Mouse (Mus musculus) cerebellum, adult (tissue): ENCODE results near the gene Dcst2.

Experiments used
- ATAC-seq: cut with Nextera tagmentation; 2 replicates; pipeline ENCODE4 v1.9.2; 2017; ENCODE audit warnings: mild to moderate bottlenecking, moderate library complexity, mixed read lengths; ENCODE audit not compliant: insufficient number of reproducible peaks, low FRiP score, low TSS enrichment

Gene Dcst2

DNA sequence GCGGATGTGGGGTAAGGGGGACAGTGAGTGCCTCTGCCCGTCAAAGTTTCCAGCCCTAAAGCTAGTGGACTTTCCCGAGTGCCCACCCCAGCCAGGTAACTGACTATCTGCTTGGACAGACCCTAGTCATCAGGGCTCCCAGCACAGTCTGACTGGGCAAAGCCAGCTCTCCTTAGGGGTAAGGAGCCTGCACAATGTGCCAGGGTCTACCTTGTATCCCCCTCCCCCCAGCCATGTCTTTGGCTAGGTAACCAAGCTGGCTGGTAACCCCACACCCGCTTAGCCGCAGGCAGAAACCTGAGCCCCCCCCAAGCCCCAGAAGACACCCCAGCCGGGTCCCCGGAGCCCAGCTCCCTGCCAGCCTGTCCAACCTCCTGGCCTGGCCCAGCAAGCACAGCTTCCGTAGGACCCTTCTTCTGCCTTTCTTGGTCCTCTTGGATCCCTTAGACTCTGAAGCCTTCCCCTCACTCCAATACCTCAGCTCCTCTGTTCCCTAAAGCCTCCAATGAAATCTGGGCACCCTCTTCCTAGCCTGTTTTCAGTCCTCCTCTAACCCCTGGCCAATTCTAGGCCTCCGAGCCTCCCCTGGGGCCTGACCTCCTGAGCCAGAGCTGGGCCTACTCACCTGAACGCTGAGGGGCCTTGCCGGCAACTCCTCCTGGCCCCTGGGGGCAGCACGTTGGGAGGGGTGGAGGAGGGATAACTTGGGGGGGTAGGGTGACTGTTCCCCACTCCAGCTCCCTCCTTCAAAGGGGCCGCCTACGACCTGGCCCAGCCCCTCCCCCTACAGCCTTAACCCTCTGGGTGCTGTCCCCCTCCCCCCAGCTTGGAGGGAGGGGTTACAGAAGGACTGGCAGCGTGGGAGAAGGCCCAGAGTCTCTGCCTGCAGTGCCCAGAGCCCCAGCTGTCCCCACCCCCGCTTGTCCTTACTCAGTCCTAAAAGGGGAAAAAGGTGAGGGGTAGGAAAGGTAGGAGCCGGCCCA lies 25.0 kb downstream of the Dcst2 start:
- no peak for ATAC-seq

DNA sequence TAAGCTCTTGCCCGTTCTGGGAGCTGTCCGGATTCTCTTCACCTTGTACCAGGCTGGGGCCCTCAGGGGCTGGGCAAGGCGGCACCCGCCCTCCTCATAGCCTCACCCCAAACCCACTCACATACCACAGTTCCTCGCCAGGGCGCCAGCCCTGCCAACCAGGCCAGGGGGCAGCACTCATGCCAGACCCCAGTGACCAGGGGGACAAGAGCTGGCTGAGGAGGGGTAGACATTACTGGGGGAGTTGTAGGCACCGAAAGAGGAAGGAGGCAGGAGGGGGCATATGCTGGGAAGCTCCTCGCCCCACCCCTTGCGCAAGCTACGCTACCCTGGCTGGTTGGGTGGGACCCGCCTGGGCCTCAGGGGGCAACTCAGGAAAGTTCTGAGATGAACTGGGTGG lies 25.9 kb downstream of the Dcst2 start:
- ATAC-seq: no peak

DNA sequence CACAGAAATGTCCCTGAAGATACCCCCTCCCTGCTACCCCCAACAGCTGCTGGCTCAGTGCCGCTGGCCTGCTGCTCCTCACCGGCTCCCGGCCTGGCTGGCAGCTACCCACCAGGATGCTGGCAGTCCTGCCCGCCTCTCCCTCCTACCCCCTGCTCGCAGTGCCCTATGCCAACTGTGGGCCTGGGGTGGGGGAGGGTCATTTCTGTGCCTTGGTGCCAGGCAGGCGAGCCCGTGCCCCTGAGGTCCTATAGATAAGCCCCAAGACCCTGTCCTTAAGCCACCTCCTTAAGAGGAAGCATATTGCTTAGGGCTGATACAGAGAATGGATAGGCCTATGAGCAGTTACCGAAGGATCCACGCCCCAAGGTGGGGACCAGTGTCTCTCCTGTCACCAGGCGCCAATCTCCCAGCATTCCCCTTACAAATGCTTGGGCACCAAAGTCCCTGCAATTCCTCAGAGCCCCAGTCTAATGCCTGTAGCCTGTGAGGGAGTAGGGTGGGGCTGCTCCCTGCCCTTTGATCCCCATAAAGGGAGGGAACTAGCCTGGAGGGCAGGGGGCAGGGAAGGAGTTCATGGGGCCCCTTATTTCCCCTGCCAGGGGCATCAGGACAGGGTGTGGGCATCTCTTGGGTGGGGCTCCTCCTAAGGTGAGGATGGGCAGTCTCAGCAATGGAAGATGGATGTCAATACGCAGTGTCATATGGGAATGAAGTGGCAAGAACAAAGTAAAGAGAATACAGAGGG lies 26.5 kb downstream of the Dcst2 start:
- no peak for ATAC-seq

DNA sequence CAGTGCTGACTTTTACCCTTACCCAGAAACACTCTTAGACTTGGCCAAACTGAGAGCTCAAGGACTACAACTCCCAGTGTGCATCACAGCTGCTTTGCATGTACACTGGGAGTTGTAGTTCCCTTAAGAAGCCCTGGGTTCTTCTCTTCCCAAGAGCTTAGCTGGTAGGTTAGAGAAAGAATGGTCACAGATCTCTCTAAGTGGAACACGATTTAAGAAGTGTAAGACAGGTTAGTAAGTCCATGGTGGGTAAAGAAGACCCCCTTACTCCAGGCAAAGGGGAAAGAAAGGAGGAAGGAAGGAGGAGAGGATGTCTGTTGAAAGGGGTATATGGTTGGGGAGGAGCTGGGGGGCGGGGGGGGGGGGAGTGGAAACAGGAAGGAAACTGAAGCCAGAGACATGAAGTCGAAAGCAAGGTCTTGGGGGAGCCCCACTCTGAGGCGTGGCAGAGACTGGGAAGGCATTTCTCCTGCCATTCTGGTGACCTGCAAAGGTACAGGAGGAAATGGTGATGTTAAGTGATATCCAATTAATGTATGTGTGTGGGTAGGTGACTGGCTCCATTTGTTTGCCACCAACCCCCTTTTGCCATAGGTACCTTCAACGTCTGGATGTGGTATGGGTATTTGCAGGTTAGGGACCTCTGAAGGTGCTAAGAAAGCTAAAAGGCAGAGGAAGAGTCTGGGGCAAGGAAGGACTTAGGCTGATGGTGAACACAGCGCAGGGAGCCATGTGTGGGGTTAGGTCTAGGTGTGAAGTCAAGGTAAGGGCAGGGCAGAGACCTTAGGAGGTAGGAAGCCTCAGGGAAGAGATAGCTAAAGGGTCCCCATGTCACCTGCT lies 27.3 kb downstream of the Dcst2 start:
- ATAC-seq: no peak

DNA sequence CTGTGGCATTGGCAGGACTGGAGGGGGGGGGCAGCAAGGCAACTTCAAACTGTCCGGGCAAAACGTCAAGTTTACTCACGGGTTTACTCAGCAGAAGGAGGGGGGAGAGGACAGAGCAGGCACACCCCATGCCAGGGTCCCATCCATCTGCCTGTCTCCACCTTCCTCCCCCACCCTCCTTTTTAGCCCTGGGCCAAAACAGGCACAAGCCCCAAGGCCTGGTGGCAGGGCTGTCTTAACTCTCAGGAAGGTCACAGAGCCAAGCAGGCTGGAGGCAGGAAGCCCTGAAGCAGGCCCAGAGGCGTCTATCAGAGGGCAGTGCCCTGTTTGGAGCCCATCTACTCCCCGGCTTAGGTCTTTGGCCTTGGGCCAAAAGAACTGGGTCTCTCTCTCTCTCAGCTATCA lies 28.3 kb downstream of the Dcst2 start:
- no peak for ATAC-seq

DNA sequence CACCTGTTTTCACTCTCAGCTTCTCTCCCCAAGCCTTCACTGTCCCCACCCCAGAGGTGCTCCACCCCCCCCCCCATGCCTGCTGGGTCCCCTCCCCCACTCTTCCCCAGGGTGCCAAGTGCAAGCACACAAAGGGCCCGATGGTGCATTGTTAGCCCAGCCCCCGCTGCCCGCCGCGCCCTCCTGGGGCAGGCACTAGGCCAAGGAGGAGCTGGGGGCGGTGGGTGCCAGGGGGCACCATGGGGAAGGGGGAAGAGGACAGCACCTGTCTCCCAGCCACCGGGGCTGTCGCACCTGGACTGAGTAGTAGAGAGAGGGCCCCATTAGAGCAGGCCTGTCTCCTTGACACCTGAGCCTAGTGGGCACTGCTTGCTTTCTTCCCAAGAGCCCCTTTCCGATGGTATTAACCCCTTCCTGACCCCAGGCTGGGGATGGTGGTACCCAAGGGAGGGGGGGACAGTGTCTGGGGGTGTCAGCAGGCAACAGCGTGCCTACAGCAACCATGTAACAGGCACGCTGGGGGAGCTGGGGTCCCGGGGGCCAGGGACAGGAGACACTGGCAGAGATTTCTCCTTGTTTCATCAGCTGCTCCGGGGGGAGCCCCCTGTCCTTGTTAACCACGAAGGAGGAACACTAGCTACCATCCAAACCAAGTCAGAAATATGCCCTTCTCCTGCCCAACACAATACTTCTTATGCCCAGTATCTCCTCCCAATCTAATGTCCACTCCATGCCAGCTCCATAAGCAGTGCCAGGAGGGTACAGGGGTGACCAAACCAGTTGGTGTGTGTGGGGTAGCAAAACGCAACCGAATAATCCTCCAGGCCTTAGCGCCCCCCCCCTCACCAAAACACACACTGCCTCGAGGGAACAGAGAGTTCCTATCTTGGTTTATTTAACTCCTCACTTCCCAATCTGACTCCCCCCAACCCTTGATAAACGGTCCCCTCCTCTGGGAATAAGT lies 29.2 kb downstream of the Dcst2 start:
- ATAC-seq: no peak

DNA sequence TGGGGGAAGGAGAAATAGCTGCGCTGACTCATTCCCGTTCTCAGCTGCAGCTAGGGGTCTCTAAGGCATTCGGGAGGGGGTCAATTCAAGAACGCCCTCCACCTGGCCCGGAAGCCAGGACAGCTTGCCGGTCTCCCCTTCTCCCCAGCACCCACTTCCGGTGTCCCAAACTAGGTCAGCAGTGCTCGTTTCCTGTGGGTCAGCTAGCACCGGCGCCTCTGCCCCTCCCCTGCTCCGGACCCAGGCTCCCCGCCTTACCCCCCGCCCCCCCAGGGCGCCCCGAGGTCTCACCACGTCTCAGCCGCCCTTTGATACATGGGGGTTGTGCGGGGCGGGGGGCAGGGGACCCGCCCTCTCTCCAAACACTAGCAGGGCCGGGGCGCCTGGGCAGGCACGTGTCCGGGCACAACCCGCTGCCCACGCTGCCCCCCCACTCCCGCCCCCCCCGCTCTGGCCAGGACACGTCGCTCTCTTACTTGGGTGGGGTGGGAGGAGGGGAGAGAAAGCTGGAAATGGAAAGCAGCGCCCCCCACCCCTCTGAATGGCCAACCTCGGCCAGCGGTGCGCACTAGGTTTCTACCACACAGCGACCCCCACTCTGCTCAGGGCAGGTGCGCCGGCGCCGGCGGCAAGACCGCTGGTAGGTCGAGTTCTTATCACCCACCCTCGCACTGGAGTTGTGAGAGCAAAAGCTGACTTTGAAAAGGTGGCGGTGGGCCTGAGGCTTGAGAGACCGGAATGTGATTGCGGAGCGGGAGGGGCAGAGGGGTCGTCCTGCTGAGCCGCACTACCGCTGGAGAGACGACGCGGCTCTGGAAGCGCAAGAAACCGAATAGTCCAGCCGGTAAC lies 30.1 kb downstream of the Dcst2 start:
- ATAC-seq: no peak

DNA sequence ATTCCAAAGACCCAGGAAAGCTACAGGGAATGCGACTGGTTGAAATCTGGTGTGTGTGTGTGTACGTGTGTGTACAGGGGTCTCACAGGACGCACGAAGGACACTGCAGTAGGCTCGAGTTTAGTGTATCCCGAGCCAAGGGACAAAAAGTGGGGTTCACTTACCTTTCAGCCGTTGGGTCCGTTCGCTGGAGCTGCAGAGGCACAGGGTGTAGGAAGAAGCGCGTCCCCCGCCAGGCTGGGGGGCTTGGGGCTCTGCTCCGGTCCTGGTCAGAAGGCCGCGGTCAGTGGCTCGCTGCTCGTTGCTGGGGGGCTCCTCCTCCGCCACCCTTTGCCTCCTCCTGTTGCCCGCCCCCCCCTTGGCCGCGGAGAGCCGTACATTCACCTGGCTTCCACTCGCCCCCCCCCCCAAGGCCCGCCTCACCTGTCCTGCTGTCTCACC lies 31.1 kb downstream of the Dcst2 start:
- no peak for ATAC-seq

DNA sequence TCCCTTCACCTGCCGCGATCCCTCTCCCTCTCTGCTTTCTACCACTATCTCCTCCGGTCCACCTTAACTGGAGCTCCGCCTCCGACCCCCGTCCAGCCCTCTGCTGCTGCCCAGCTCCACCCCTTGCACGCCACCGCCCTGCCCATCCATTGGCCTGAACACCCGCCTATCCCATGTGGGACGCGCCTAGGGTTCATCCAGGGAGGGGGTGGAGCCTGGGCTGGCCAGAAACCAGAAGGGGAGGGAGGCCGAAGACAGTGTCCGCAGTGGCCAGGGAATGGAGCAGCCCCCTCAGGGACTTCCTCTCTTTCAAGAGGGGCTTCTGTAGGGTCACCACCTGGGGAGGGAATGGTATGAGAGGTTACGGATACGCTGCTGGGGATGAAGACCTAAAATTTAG lies 31.8 kb downstream of the Dcst2 start:
- ATAC-seq: peak; percentile 80

DNA sequence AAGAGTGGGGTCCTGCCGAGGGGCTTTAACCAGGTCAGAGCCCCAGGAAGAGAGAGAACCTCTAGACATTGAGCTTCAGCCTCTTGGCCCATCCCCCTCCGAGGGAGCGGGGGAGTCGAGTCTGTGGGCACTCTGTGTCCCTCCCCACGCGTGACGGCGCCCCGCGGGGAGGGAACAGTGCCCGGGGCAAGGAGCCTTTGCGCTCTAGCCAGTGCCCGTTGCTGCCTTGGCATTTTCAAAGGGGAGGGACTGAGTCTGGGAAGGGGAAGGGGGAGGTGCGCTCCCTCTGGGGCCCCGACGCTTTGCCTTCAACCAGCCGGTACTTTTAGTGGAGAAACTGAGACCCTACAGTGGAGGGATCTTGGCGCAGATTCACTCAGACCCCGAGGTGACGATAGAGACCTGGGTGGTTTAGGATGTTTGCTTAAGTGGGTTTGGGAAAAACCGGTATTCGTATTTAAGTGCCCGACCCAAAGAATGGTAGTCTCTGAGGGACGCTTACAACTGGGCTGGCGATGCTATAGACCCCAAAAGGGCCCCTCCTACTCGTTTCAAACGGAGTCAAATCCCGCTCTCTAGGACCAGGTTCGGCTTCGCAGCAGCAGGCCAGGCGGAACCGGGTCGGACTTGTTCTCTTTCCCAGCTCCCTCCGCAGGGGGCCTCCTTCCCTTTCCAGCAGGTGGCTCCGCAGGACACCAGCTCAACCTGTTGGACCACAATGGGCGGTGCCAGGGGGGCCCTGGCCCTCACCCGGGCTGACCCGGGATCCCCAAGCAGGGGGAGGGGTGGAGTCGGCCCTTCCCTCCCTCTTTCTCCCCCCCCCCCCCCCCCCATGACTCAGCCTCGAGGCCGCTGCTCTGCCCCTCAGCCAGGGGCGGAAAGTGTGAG lies 32.5 kb downstream of the Dcst2 start, which contains the start of gene Zbtb7b:
Zbtb7b (minus strand) TSS at position 771 of the 888 bp plus-strand sequence.
- peak; percentile 21; the same call in 1 of the 2 replicates for ATAC-seq

DNA sequence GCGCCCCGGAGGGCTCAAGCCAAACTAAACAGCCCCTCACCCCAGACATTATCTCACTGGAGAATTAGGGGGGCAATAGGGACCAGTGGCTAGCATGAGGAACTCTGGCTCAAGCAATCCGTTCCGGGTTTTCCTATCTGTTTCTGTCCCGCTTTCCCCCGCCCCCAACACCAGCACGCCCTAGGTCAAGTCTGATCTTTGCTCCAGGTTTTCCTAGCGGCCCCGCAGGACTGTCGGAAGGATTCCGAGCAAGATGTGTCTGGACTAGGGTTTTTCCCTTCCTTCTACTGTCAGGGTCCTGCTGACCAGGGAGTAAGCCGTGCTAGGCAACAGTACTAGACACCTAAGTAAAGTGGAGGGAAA lies 33.1 kb downstream of the Dcst2 start:
- 0 out of 2 replicates have a peak, but pooled peaks have one; percentile 13 for ATAC-seq

DNA sequence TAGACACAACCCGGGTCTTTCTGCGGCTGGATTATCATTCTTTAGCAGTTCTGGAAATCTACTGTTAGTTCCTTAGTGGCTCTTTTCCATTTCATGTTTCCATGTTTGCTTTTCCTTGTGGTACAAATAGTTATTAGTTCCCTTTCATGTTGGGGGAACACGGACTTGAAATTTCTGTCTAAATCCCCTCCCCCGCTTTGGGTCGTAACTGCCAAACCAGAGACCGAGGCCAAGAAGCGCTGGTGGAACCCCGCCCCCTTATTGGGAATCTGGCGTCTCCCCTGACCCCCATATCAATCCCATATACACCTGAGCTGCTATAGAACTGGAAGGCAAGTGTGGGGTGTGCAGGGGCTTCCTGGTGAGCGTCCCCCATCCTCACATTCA lies 33.6 kb downstream of the Dcst2 start:
- no peak for ATAC-seq

DNA sequence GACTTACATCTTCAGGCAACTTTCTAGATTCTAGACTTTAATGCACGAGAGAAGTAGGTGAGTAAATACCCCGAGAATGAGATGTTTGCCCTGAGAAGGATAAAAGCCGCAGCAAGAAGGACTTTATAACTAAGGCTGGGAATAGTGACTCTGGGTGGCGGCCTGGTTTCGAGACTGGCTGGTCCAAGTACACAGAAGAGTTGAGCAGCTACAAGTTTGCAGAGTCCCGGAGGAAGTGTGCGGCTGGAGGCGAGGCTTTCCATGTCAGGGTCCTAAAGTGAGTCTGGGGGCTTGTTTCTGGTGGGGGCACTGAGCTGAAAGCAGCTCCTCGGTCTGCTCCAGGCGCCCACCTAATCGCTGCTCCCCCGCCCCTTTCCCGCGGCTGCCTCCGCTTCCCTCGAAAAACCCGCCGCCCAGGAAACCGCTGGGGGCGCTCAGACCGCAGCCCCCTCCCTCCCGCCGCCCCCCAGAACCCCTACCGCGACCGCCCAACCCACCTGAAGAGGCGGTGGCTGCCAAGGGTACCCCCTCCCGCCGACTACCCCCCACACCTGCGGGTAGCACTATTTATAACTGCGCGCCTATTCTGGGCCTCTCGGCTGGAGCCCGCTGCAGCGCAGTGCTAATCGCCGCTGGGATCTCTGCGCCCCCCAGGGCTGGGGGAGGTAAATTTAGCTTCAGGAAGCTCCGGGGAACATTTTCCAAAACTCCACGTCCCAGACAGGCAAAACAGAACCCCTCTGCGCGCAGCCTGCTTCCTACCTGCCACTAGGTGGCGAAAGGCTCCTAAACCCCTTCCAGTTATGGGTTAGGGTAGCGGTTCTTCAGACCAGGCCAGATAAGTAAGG lies 34.3 kb downstream of the Dcst2 start:
- ATAC-seq: no peak

DNA sequence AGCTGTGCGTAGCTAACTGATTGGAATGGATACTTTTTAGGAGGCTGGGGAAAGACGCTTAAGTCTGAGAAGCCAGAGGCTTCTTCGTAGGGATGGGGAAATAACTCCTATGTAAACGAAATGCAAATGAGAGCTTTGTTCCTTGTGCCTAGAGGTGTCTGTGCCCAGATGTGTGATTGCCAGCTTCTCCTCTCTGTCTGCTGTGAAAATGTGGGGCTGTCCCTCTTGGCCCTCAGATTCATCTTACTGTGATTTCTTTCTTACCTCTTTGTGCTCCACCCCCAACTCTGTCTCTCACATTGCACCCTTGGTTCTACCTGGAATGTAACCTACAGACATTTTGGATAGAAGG lies 34.9 kb downstream of the Dcst2 start:
- no peak for ATAC-seq

DNA sequence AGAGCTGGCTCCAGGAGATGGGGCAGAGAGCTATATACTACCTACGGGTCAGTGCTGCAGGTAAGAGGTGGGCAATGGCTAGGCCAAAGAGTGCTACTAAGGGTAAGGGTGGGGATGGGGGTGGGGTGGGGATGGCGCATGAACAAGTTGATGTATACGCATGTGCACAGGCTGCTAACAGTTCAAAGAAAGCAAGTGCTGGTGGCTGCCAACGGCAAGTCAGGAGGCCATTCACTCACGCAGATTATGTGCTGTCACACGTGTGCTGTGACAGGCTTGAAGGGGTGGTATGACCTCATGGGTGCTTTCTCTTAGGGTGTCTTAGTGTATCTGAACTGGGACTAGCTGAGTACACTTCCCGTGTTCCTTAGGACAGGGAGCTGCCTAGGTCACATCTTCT lies 39.6 kb downstream of the Dcst2 start:
- no peak for ATAC-seq

DNA sequence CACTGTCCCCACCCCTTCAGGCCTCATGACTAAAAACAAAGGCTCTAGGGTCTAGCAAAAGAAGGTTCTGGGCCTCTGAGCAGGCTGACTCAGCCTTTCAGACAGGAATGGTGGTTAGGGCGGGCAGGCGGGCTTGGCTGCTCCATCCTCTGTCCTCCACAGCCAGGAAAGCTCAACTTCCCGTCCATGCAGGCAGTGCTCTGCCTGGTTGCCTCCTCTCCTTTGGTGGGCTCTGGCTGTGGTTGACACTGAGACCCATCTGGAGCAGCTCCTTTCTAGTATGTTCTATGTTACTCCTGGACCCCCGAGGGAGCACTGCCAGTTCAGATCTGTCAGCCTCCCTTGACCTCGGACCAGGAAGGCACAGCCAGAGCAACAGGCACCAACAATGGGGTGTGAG lies 40.9 kb downstream of the Dcst2 start, which contains the start of gene Lenep:
Lenep (minus strand) TSS at position 101 of the 400 bp plus-strand sequence.
- no peak for ATAC-seq

DNA sequence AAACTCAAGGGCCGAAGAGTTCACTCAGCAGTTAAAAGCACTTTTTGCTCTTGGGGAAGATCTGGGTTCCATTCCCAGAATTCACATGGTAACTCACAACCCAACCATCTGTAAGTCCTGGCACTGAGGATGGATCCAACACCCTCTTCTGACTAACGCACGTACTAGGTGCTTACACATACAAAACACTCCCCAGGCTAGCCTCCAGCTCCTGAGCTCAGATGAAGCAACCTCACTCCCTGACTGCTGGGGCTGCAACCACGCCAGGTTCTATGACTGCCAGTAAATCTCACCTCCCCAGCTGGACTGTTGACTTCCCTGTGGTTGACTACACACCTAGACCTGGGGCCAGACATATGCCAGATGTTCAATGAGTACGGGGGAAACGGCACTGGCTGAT lies 45.1 kb downstream of the Dcst2 start:
- no peak for ATAC-seq
